Mouse (Mus musculus): ENCODE measurements around the gene Kansl2.
A peak's percentile ranks its signal among the peaks of the same experiment; 100 is the strongest.

Gene Kansl2

GRCm38 (mm10) chr15:98533881-98534627, at the start of gene Kansl2:
Kansl2 (minus strand) TSS chr15:98534264.
- DNase-seq (ENCODE audit: low read depth, low spot score), result peak; percentile 99

DNA sequence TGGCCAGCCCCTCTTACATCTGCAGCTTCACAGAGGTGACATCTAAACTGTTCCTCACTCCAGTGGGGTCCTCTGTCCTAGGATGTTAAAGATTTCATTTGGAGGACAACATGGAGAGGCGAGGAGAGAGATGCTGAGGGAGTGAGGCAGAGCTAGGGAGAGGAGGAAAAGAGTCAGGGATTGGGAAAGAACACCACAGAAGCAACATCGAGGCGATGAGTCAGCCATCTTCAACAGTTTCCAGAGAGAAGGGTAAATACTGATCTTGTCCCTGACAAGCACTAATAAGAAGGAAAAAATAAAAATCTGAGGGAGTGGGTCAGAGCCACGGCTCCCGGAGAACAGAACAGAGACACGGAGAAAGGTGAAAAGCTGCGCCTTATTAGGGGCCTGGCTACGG, 48.9 kb upstream of the Kansl2 start:
- DNase-seq (ENCODE audit: low read depth, low spot score), result no peak

DNA sequence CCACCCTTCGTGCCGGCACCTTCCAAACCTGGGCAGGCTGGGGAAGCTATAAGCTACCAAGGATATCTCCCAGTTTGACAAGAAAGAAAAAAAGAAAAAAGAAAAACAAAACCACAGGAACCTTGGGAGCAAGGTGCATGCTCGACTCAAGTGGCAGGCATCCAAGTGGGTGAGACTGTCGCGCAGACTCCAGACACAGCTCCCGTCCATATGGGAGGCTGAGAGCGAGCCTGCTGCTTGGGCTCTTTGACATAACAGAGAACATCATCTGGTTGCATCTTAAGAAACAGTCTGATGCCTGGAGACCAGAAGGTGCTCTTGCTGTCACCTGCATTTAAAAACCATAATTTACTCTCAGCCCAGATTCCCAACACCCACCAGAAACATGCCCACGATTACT, 48.3 kb upstream of the Kansl2 start:
- DNase-seq (ENCODE audit: low read depth, low spot score), result no peak

DNA sequence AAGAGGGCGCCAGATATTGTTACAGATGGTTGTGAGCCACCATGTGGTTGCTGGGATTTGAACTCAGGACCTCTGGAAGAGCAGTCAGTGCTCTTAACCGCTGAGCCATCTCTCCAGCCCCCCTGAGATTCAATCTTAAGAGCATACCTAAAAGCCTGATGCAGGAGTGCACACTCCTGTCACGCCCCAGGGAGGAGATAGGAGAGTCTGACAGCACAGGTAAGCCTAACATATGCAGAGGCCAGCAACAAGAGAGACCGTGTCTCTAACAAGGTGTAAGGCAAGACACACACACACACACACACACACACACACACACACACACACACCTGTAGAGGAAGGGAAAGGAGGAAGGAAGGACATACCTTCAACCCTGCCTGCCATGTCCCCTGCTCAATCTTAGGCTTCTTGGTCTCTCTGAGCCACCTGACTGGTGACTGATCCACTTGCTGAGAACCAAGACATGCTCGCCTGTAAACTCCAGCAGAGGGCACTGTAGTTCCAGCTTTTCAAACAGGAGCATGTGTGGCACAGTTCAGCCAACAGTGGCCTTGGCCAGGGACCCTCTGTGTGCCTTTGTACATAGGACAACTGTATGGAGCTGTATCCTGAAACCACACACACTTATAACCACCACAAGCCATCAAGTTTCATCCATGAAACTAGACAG, 45.9 kb upstream of the Kansl2 start:
- peak; percentile 92 for DNase-seq (ENCODE audit: low read depth, low spot score)

GRCm38 (mm10) chr15:98579310-98579709, 45.2 kb upstream of the Kansl2 start:
- no peak for DNase-seq (ENCODE audit: low read depth, low spot score)

GRCm38 (mm10) chr15:98573293-98573692, 39.2 kb upstream of the Kansl2 start:
- DNase-seq (ENCODE audit: low read depth, low spot score), result no peak

DNA sequence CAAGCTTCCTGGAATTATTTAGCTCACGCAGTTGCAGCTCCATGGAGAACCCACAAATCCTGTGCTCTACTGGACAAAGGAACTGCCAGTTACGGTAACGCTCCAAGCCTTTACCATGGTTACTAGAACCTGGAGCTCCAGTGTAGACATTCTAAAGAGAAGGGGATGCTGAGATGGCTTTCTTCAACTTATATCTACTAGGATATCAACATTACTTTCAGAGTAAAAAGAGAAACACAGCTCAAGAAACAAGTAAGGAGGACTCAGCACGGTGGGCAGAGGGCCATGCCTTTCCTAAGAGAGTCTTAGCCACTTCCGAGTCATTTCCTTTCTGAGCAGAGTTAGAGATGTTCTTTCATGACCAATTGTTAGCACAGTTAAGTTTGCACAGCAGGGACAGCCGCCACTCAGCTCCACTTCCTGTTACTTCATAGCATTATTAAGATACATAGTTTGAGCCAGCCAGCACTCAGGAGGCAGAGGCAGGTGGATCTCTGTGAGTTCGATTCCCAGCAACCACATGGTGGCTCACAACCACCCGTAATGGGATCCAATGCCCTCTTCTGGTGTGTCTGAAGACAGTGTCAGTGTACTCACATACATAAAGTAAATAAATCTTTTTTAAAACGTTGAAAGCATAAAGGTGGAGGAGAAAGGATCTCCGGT, 36.9 kb upstream of the Kansl2 start, which contains the start of the genes Ccnt1 and 4930415O20Rik:
Ccnt1 (minus strand) TSS at position 51 of the 666 bp plus-strand sequence.
4930415O20Rik (plus strand) TSS at position 132 of the 666 bp plus-strand sequence.
- DNase-seq (ENCODE audit: low read depth, low spot score), result no peak

DNA sequence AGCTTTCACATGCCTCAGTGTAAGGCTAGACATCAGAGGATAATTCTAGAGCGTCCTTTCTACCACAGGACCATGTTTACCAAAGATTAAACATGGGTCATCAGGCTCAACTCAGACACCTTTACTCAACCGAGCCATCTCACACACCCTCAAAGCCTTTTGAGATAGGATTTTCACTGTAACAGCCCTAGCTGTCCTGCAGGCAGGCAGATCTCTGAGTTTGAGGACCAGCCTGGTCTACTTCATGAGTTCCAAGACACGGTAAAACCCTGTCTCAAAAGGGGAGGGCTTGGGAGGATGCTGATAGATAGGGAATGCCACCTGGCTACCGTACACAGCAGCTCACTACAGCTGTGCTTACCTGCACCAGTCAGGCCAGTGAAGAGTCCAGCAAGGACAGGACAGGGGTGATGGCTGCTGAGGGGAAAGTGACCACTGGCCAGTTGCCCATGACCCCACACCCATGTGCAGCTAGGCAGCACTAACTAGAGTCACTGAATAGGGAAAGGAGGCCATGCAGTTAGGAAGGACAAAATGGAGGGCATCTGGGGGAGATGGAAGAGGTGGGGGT, 35.8 kb upstream of the Kansl2 start:
- DNase-seq (ENCODE audit: low read depth, low spot score), result no peak

- no peak for DNase-seq (ENCODE audit: low read depth, low spot score)
These were observed 35.2 kb upstream of the Kansl2 start for GRCm38 (mm10) chr15:98569216-98569615.

DNA sequence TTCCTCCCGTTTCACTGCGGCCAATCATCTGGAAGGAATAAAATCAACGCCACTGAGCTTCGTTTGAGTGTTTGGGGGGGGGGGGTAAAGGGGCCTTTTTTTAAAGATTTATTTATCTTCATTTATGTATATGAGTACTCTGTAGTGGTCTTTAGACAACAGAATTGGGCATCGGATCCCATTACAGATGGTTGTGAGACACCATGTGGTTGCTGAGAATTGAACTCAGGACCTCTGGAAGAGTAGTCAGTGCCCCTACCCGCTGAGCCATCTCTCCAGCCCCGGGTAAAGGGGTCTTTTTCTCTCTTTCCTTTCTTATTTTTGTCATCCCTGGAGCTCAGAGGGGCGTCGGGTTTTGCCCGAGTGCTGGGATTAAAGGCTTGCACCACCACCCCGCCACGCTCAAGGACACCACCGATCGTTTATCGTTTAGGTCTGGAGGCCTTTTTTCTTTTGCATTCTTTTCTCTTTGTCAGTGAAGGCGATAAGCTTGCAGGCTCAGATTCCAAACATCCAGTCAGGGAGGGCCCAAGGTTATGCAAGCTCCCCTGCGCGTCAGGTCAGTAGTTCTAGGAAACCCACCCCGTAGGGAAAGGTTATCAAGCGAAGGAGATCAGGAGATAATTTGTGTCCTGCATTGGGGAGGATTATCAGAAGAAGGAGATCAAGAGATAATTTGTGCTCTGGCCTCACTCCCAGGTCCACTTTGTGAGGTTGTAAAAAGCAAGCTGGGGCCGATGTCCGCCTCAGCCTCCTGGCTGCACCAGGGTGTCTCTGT, 34.4 kb upstream of the Kansl2 start:
- peak; percentile 73 for DNase-seq (ENCODE audit: low read depth, low spot score)

GRCm38 (mm10) chr15:98567278-98568134, 33.4 kb upstream of the Kansl2 start:
- DNase-seq (ENCODE audit: low read depth, low spot score), result peak; percentile 99

GRCm38 (mm10) chr15:98566973-98567277, 32.9 kb upstream of the Kansl2 start:
- no peak for DNase-seq (ENCODE audit: low read depth, low spot score)

DNA sequence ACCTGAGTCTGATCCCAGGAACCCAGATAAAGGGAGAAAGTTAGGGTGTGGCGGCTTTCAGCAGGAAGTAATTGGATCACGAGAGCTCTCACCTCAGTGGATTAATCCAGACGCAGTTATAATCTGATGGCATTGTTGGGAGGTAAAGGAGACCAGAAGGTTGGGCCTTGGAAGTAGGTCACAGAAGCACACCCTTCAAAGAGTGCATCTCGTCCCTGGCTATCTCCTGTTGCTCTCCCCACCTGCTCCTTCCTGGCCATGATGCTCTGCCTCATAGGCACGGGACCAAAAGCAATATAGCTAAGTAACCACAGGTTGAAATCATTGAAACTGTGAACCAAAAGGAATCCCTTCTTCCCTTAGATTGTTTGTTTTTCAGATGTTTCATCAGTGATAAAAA, 23.1 kb upstream of the Kansl2 start:
- no peak for DNase-seq (ENCODE audit: low read depth, low spot score)

- no peak for DNase-seq (ENCODE audit: low read depth, low spot score)
These were observed 21.8 kb upstream of the Kansl2 start for GRCm38 (mm10) chr15:98555881-98556280.

DNA sequence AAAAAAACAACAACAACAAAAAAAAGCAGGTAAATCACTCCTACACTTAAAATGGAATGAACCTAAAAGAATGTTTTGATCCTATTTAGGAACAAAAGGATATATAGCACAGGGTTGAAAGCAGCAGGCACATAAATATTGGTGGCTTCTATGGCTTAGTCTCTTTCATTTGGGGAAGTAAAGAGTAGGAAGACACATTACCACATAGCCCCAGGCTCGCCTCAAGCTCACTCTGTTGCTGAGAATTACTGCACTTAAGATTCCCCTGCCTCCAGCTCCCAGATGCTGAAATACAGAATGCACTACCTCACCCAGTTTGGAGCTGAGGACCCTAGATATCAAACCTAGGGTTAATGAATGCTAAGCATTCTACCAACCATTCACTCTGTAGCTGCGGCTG, 18.7 kb upstream of the Kansl2 start:
- DNase-seq (ENCODE audit: low read depth, low spot score), result no peak

DNA sequence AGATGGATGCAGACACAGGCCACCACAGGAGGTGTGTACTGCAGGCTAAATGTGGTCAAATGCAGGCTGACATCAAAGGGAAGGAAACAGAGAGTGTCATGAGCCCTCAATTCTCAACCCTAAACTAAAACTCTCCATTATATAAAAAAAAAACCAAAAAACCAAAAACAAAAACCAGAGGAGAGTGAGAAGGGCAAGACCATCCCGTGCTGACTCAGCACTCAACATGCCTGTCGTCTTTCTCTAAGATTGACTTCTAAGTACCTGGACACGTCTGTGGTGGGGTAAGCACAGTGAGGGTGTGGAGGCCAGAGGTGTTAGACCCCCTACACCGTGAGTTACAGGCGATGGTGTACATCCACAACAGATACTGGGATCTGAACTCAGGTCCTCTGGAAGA, 12.8 kb upstream of the Kansl2 start:
- no peak for DNase-seq (ENCODE audit: low read depth, low spot score)

DNA sequence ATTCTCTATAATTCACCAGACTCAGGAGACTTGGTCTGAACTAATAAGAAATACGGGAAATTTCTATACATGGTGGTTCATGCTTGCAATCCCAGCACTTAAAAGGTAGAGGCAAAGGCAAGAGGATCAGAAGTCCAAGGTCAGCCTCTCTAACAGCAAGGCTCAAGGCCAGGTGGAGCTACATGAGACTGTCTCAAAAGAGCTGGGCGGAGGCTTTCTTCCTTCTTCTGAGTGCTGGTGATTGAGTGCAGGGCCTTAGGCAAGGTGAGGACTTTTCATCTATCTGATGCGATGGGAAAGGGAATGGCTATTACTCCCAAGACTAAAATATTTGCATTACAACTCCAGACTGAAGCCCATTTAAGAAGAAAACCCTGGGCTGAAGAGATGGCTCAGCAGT, 11.1 kb upstream of the Kansl2 start:
- DNase-seq (ENCODE audit: low read depth, low spot score), result peak; percentile 61

DNA sequence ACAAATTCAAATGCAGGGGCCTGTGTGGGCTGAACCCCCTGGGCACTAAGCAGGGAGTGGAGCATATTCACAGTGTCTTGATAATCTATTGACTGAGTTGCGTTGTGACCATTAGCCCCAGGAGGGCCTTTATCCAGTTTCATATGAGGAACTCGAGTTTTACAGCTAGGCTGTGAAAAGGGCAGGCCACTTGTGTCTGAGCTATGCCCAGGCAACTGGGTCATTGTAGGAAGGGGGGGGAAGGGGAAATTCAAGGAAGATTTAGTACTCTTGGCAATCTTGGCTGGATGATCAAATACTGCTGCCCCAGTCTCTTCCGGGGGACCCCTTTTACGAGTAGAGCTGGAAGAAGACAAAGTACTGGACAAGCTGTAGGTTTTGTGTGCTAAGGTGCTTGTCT, 9.3 kb upstream of the Kansl2 start:
- DNase-seq (ENCODE audit: low read depth, low spot score), result no peak

DNA sequence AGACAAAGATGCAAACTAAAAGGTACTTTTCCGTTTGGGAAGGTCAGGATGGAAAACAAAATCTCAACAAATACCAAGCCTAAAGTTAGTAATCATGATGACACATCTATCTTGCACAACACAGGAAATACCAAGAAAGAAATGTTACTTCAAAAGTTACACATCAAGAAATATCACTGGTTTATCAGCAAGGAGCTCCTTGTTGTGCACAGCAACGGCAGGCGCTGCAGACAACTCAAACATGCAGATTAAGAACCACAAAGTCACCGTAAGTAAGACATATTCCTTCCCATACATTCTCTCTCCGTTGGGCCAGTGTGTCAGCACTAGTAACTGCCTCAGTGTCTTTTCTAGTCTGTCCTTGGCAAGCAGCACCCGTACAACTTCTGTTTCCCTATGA, 7.0 kb upstream of the Kansl2 start:
- no peak for DNase-seq (ENCODE audit: low read depth, low spot score)

- DNase-seq (ENCODE audit: low read depth, low spot score), result no peak
These were observed 3.9 kb upstream of the Kansl2 start for GRCm38 (mm10) chr15:98537923-98538322.

Data from R1 (cell line).